ENCODE assay signal across 13 mouse cellular contexts in the genomic region with DNA sequence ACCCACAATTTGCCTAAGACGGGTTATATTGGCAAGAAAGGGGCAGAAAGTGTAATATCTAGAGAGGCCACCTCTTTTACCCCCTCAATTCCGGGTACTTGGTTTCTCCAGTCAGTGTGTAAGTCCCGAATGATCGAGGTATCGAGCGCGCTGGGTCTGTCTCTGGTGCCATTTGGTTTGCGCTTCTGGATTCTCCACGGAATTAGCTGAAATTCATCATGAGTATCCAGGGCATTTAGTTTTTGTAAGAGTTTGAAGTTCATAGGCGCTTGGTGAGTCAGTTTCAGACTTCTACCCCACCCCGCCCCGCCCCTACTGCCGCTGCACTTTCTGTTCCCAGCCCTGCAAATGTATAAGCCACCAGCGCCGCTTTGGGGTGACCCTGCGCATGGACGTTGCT.
DNase-seq lines count a peak whose midpoint lies in the region; ATAC-seq and TF ChIP-seq lines count a peak whose summit lies in the region.
"Had no signal": no experiment of that assay in that cellular context is flagged by ENCODE, and none has a peak within 500 bp of the region (broad histone marks: within the 10 kb centered on the region; RNA-seq: fewer than 3 reads in every experiment).

No protein-coding gene starts in this region.

- no peak overlapping the region for H3K9ac ChIP-seq in heart, embryonic 12.5 days
- H3K9ac ChIP-seq in kidney, postnatal 0 days (ENCODE audit: low read depth, low read length), result no peak overlapping the region
- H3K9ac ChIP-seq: forebrain, embryonic 15.5 days had no signal

- no peak for TF ChIP-seq POLR2A in kidney, adult 2 months (IDR thresholded peaks at IDR 0.05; ENCODE audit: low read depth, low read length)
- TF ChIP-seq POLR2A in brain, embryonic 14.5 days (IDR thresholded peaks at IDR 0.05; ENCODE audit: borderline replicate concordance, extremely low read depth, insufficient read depth, insufficient read length, poor library complexity, severe bottlenecking), result no peak

- no peak for ATAC-seq in heart, embryonic 12.5 days (ENCODE audit: insufficient number of reproducible peaks, low FRiP score)
- ATAC-seq in kidney, postnatal 0 days (replicated peaks; ENCODE audit: low FRiP score, low read depth), result no peak
- ATAC-seq: forebrain, embryonic 15.5 days; Patski had no signal

- TF ChIP-seq CTCF in kidney, postnatal 0 days (IDR thresholded peaks at IDR 0.05; ENCODE audit: low read depth), result peak; percentile 9; the same call in 1 of the 2 replicates
- no peak for TF ChIP-seq CTCF in kidney, adult 2 months (conservative IDR thresholded peaks at IDR 0.05; ENCODE audit: insufficient read depth, insufficient read length, low read depth, low read length)
- TF ChIP-seq CTCF in brain, embryonic 14.5 days (IDR thresholded peaks at IDR 0.05; ENCODE audit: borderline replicate concordance, extremely low read depth, insufficient read depth, insufficient read length), result 0 out of 2 replicates have a peak, but pooled peaks have one; percentile 7

- H3K27ac ChIP-seq in heart, embryonic 12.5 days (ENCODE audit: poor library complexity, severe bottlenecking), result no peak overlapping the region
- no peak overlapping the region for H3K27ac ChIP-seq in kidney, postnatal 0 days
- H3K27ac ChIP-seq in kidney, adult 2 months (ENCODE audit: insufficient read depth, low read depth, low read length), result no peak overlapping the region
- H3K27ac ChIP-seq: forebrain, embryonic 15.5 days had no signal

- peak overlapping the region; percentile 44 for H3K4me2 ChIP-seq in heart, embryonic 12.5 days
- H3K4me2 ChIP-seq in kidney, postnatal 0 days (ENCODE audit: low read length), result no peak overlapping the region
- H3K4me2 ChIP-seq: forebrain, embryonic 15.5 days had no signal

- H3K9me3 ChIP-seq in heart, embryonic 12.5 days (replicated peaks), result peaks cover 11% of the 10 kb centered on the region; the same call in 1 of the 2 replicates
- no peaks in the 10 kb centered on the region for H3K9me3 ChIP-seq in kidney, postnatal 0 days (replicated peaks; ENCODE audit: low read length)
- H3K9me3 ChIP-seq: forebrain, embryonic 15.5 days had no signal

- no peak for DNase-seq in heart, postnatal 25 days (ENCODE audit: low spot score)
- DNase-seq in kidney, postnatal 0 days (ENCODE audit: low spot score), result peak; percentile 3
- no peak for DNase-seq in kidney, adult 2 months
- DNase-seq in Muller cell, postnatal 12 days (ENCODE audit: inconsistent ontology term), result peak; percentile 13
- DNase-seq in brain, embryonic 14.5 days (ENCODE audit: low read depth), result no peak
- no peak for DNase-seq in layer of hippocampus, postnatal 25 days (ENCODE audit: extremely low spot score in 1 of 2, low spot score in 1 of 2)
- DNase-seq in ovary, postnatal 10 days (ENCODE audit: low spot score), result no peak
- DNase-seq: cerebellum, adult 2 months; gastrocnemius, postnatal 36 days had no signal

- H3K4me1 ChIP-seq in heart, embryonic 12.5 days (replicated peaks), result no peaks in the 10 kb centered on the region
- H3K4me1 ChIP-seq in kidney, postnatal 0 days (replicated peaks; ENCODE audit: insufficient read depth, low read length), result no peaks in the 10 kb centered on the region
- H3K4me1 ChIP-seq in kidney, adult 2 months (ENCODE audit: control insufficient read depth, insufficient read depth, low read length), result no peaks in the 10 kb centered on the region

- no peaks in the 10 kb centered on the region for H3K27me3 ChIP-seq in heart, embryonic 12.5 days (replicated peaks)
- H3K27me3 ChIP-seq in kidney, postnatal 0 days (ENCODE audit: insufficient read depth, low read length), result no peaks in the 10 kb centered on the region
- H3K27me3 ChIP-seq in kidney, adult 2 months (replicated peaks; ENCODE audit: control insufficient read depth, insufficient read depth, low read length), result no peaks in the 10 kb centered on the region
- H3K27me3 ChIP-seq: forebrain, embryonic 15.5 days had no signal

- intact Hi-C loops in heart, postnatal 25 days (cut with DNase I), result no loop called here

- H3K36me3 ChIP-seq in heart, embryonic 12.5 days, result no peaks in the 10 kb centered on the region
- H3K36me3 ChIP-seq in kidney, postnatal 0 days (ENCODE audit: insufficient read depth, low read length), result no peaks in the 10 kb centered on the region
- H3K36me3 ChIP-seq in kidney, adult 2 months (ENCODE audit: control insufficient read depth, insufficient read depth, low read length), result no peaks in the 10 kb centered on the region
- H3K36me3 ChIP-seq: forebrain, embryonic 15.5 days had no signal

- H3K4me3 ChIP-seq in heart, embryonic 12.5 days, result peak overlapping the region; percentile 12; the same call in 1 of the 2 replicates
- H3K4me3 ChIP-seq in kidney, postnatal 0 days (replicated peaks; ENCODE audit: low read depth, low read length), result no peak overlapping the region
- no peak overlapping the region for H3K4me3 ChIP-seq in kidney, adult 2 months (ENCODE audit: insufficient read depth, low read depth, low read length)
- H3K4me3 ChIP-seq: forebrain, embryonic 15.5 days; myocyte had no signal

- WGBS in heart, embryonic 12.5 days, result 66% methylated on average over 17 of the region's 17 CpGs
- 71% methylated on average over 17 of the region's 17 CpGs for WGBS in kidney, postnatal 0 days
- 71% methylated on average over 17 of the region's 17 CpGs for WGBS in kidney, adult 2 months

Comparison
In these comparisons a context has a peak if more than half of its experiments do, and no peak if none do; other contexts are left out.
1. DNase-seq: peak in kidney, postnatal 0 days (single experiment) and Muller cell, postnatal 12 days (single experiment); none in heart, postnatal 25 days (single experiment), kidney, adult 2 months (single experiment), brain, embryonic 14.5 days (single experiment), layer of hippocampus, postnatal 25 days (0 of 2) and ovary, postnatal 10 days (single experiment).